ENCODE assay signal across 11 mouse cellular contexts in the genomic region with DNA sequence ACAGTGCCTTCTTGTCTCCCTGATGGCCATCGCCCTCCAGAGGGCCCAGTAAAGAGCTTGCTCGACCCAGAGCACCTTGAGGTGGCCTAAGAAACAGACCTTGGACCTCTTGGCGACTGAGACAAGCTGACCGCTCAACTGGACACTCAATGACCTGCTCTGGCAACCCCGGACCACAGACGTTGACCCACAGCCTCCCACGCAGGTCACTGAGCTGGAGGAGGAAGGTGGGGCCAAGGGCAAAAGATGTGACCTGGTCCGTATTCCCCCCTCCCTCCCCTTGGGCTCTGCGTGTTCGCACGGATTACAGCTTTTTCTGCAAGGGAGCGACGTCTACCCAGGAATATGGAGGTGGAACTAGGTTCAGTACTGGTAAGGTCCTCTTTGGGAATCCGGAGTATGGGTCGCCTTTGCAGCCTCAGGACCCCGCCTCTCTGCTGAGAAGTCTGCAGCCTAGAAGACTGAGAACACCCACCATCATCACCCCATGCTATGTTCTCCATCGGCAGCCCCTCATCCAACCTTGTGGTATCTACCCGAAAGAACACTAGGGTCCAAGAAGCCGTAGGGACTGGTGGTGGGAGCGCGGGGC. TPM values are rescaled to one million over a fixed set of nuclear protein-coding genes. Genes with fewer than 3 reads are reported as not detected.
DNase-seq lines count a peak whose midpoint lies in the region; ATAC-seq and TF ChIP-seq lines count a peak whose summit lies in the region.
"Had no signal": no experiment of that assay in that cellular context is flagged by ENCODE, and none has a peak within 500 bp of the region (broad histone marks: within the 10 kb centered on the region; RNA-seq: fewer than 3 reads in every experiment).

No protein-coding gene starts in this region.

- intact Hi-C loops in gastrocnemius, postnatal 14 days (cut with DNase I; ENCODE audit: low total_unique reads): loop anchor here (2.0 to 10.0 kb wide), 2 partner anchors 50 to 154 kb away; a partner anchor contains a TSS

- H3K9ac ChIP-seq in forebrain, embryonic 16.5 days (replicated peaks; ENCODE audit: low read depth, low read length): no peak overlapping the region
- H3K9ac ChIP-seq in limb, embryonic 13.5 days: peak overlapping the region; percentile 48; the same call in 1 of the 2 replicates

- ATAC-seq in forebrain, embryonic 16.5 days: no peak
- no peak for ATAC-seq in limb, embryonic 13.5 days (ENCODE audit: low FRiP score, low read depth)

- peak overlapping the region; percentile 18; the same call in 1 of the 2 replicates for H3K4me2 ChIP-seq in forebrain, embryonic 16.5 days (ENCODE audit: low read length)
- peak overlapping the region; percentile 67 for H3K4me2 ChIP-seq in limb, embryonic 13.5 days (replicated peaks)

- H3K4me3 ChIP-seq in heart, embryonic 10.5 days: peak overlapping the region; percentile 47
- H3K4me3 ChIP-seq in E14TG2a.4 (replicated peaks; ENCODE audit: low read length): peak overlapping the region; percentile 37; the same call in 1 of the 2 replicates
- 0 out of 2 replicates have a peak overlapping the region, but pooled peaks have one; percentile 3 for H3K4me3 ChIP-seq in forebrain, embryonic 16.5 days (replicated peaks; ENCODE audit: low read length)
- peak overlapping the region; percentile 36; the same call in 1 of the 2 replicates for H3K4me3 ChIP-seq in limb, embryonic 13.5 days

- 1% methylated on average over 21 of the region's 21 CpGs for WGBS in heart, embryonic 10.5 days
- WGBS in forebrain, embryonic 16.5 days: 3% methylated on average over 21 of the region's 21 CpGs
- 3% methylated on average over 21 of the region's 21 CpGs for WGBS in limb, embryonic 13.5 days

- peaks cover 71% of the 10 kb centered on the region for H3K27me3 ChIP-seq in heart, embryonic 10.5 days (ENCODE audit: insufficient read depth, poor library complexity, severe bottlenecking)
- peaks cover 88% of the 10 kb centered on the region for H3K27me3 ChIP-seq in E14TG2a.4 (ENCODE audit: insufficient read depth, low read length)
- peaks cover 27% of the 10 kb centered on the region for H3K27me3 ChIP-seq in forebrain, embryonic 16.5 days (replicated peaks; ENCODE audit: control insufficient read depth, insufficient read depth, low read length)
- peaks cover 55% of the 10 kb centered on the region for H3K27me3 ChIP-seq in limb, embryonic 13.5 days

- no peak for DNase-seq in heart, embryonic 10.5 days (ENCODE audit: low spot score)
- DNase-seq in heart, adult 18-20 months: no peak
- no peak for DNase-seq in T-cell, adult 2 months (ENCODE audit: low spot score)
- no peak for DNase-seq in gastrocnemius, postnatal 14 days
- DNase-seq in layer of hippocampus, adult 9-10 months (ENCODE audit: low spot score): no peak

- H3K36me3 ChIP-seq in heart, embryonic 10.5 days: peaks cover 19% of the 10 kb centered on the region
- H3K36me3 ChIP-seq in E14TG2a.4 (ENCODE audit: insufficient read depth, low read length): peaks cover 8% of the 10 kb centered on the region
- peaks cover 2% of the 10 kb centered on the region; the same call in 1 of the 2 replicates for H3K36me3 ChIP-seq in forebrain, embryonic 16.5 days (ENCODE audit: control insufficient read depth, insufficient read depth)
- H3K36me3 ChIP-seq in limb, embryonic 13.5 days: peaks cover 28% of the 10 kb centered on the region

- H3K9me3 ChIP-seq in heart, embryonic 10.5 days: no peaks in the 10 kb centered on the region
- H3K9me3 ChIP-seq in E14TG2a.4 (ENCODE audit: low read length): peaks cover 11% of the 10 kb centered on the region
- H3K9me3 ChIP-seq in forebrain, embryonic 16.5 days (ENCODE audit: control insufficient read depth, low read length): no peaks in the 10 kb centered on the region
- H3K9me3 ChIP-seq in limb, embryonic 13.5 days: no peaks in the 10 kb centered on the region

- no peak overlapping the region for H3K27ac ChIP-seq in heart, embryonic 10.5 days
- no peak overlapping the region for H3K27ac ChIP-seq in forebrain, embryonic 16.5 days (ENCODE audit: low read length)
- no peak overlapping the region for H3K27ac ChIP-seq in limb, embryonic 13.5 days

- peaks cover 52% of the 10 kb centered on the region for H3K4me1 ChIP-seq in heart, embryonic 10.5 days
- H3K4me1 ChIP-seq in E14TG2a.4 (replicated peaks; ENCODE audit: low read depth, low read length): peaks cover 61% of the 10 kb centered on the region
- peaks cover 56% of the 10 kb centered on the region for H3K4me1 ChIP-seq in forebrain, embryonic 16.5 days (replicated peaks; ENCODE audit: control insufficient read depth, insufficient read depth, low read length)
- H3K4me1 ChIP-seq in limb, embryonic 13.5 days: peaks cover 63% of the 10 kb centered on the region

- TF ChIP-seq CTCF in E14TG2a.4 (conservative IDR thresholded peaks at IDR 0.05; ENCODE audit: low read length): no peak

RNA-seq across cellular contexts. Expression of a gene that starts 5.6 kb away (rescaled TPM):
- 9.1 and 9.7 TPM in 2 replicates for polyA plus RNA-seq in heart, embryonic 10.5 days (2016; fragmentation: Nextera tagmentation; extraction: Ambion mirVana)
- total RNA-seq in heart, adult 18-20 months (2021): 1 to 10 TPM; 3.1 to 4.0 TPM
- polyA plus RNA-seq in forebrain, embryonic 16.5 days (2015; fragmentation: Nextera tagmentation; extraction: Ambion mirVana): 12.3 and 13.4 TPM in 2 replicates
- 9.4 and 10.6 TPM in 2 replicates for polyA plus RNA-seq in limb, embryonic 13.5 days (2015; fragmentation: Nextera tagmentation; extraction: Ambion mirVana)
- 1 to 10 TPM; 2.1 to 2.7 TPM for total RNA-seq in gastrocnemius, postnatal 14 days (2021)

RNA-seq across cellular contexts. Expression of a gene that starts 12.4 kb away (rescaled TPM):
- polyA plus RNA-seq in heart, embryonic 10.5 days (2016; fragmentation: Nextera tagmentation; extraction: Ambion mirVana): 37.4 and 56.0 TPM in 2 replicates
- 1 to 10 TPM; 1.5 to 2.6 TPM for total RNA-seq in heart, adult 18-20 months (2021)
- polyA plus RNA-seq in forebrain, embryonic 16.5 days (2015; fragmentation: Nextera tagmentation; extraction: Ambion mirVana): 24.9 and 26.7 TPM in 2 replicates
- polyA plus RNA-seq in limb, embryonic 13.5 days (2015; fragmentation: Nextera tagmentation; extraction: Ambion mirVana): 62.8 and 66.7 TPM in 2 replicates
- total RNA-seq in gastrocnemius, postnatal 14 days (2021): 1 to 10 TPM; 1.4 to 1.9 TPM

RNA-seq across cellular contexts. Expression of a gene that starts 47.2 kb away (rescaled TPM):
- polyA plus RNA-seq in heart, embryonic 10.5 days (2016; fragmentation: Nextera tagmentation; extraction: Ambion mirVana): not detected in 2 replicates
- not detected for total RNA-seq in heart, adult 18-20 months (2021)
- not detected in 2 replicates for polyA plus RNA-seq in forebrain, embryonic 16.5 days (2015; fragmentation: Nextera tagmentation; extraction: Ambion mirVana)
- not detected in 2 replicates for polyA plus RNA-seq in limb, embryonic 13.5 days (2015; fragmentation: Nextera tagmentation; extraction: Ambion mirVana)
- not detected for total RNA-seq in gastrocnemius, postnatal 14 days (2021)
- total RNA-seq: left cerebral cortex, adult 18-20 months had no signal
- polyA plus RNA-seq: heart, embryonic 14.5 days; lung, embryonic 16.5 days had no signal

RNA-seq across cellular contexts. Expression of a gene that starts 50.8 kb away (rescaled TPM):
- polyA plus RNA-seq in heart, embryonic 10.5 days (2016; fragmentation: Nextera tagmentation; extraction: Ambion mirVana): 8.9 and 9.0 TPM in 2 replicates
- total RNA-seq in heart, adult 18-20 months (2021): 1 to 10 TPM; 6.5 to 7.2 TPM
- 18.1 and 18.5 TPM in 2 replicates for polyA plus RNA-seq in forebrain, embryonic 16.5 days (2015; fragmentation: Nextera tagmentation; extraction: Ambion mirVana)
- polyA plus RNA-seq in limb, embryonic 13.5 days (2015; fragmentation: Nextera tagmentation; extraction: Ambion mirVana): 10.7 and 11.3 TPM in 2 replicates
- 1 to 10 TPM; 4.7 to 5.9 TPM for total RNA-seq in gastrocnemius, postnatal 14 days (2021)
